Mouse (Mus musculus): Measurements from ENCODE around the gene Slc11a2. TPM values are rescaled to one million over a fixed set of nuclear protein-coding genes. Genes with fewer than 3 reads are reported as not detected.

Slc11a2 gene
- total and polyA plus RNA-seq, 2 experiments from 2014 or later, result 17.6 to 36.8 TPM

GRCm38 (mm10) chr15:100465432-100465831 is 40.6 kb upstream of the Slc11a2 start:
- H3K9ac ChIP-seq, result no peak overlapping the region
- H3K36me3 ChIP-seq (ENCODE audit: insufficient read depth), result no peaks in the 10 kb centered on the region; the same call in 1 of the 2 replicates
- DNase-seq (no peak), ATAC-seq (no peak)
- WGBS, result 77% methylated on average over 2 of the region's 2 CpGs
- H3K9me3 ChIP-seq (ENCODE audit: low read length), result no peaks in the 10 kb centered on the region
- H3K4me2 ChIP-seq (ENCODE audit: low read depth), result no peak overlapping the region
- H3K27me3 ChIP-seq (ENCODE audit: insufficient read depth, low read length), result no peaks in the 10 kb centered on the region
- TF ChIP-seq CTCF (IDR thresholded peaks at IDR 0.05; ENCODE audit: low read depth), result 0 out of 2 replicates have a peak, but pooled peaks have one; percentile 23
- H3K4me1 ChIP-seq (ENCODE audit: insufficient read depth), result peaks cover 12% of the 10 kb centered on the region; the same call in 1 of the 2 replicates
- no peak overlapping the region for H3K27ac ChIP-seq (ENCODE audit: low read depth, low read length)
- no peak overlapping the region for H3K4me3 ChIP-seq (ENCODE audit: low read depth, low read length)

- ATAC-seq (peak; percentile 63), DNase-seq (peak; percentile 69)
- WGBS, result 29% methylated on average over 6 of the region's 6 CpGs
- Histone ChIP-seq H3K4me3 (ENCODE audit: low read depth, low read length) (no peak overlapping the region), H3K27ac (ENCODE audit: low read depth, low read length) (no peak overlapping the region), H3K4me2 (ENCODE audit: low read depth) (no peak overlapping the region), H3K27me3 (ENCODE audit: insufficient read depth, low read length) (no peaks in the 10 kb centered on the region), H3K36me3 (ENCODE audit: insufficient read depth) (no peaks in the 10 kb centered on the region; the same call in 1 of the 2 replicates), H3K4me1 (ENCODE audit: insufficient read depth) (0 out of 2 replicates have a peak, but pooled peaks cover 3% of the 10 kb centered on the region), H3K9ac (no peak overlapping the region), H3K9me3 (ENCODE audit: low read length) (no peaks in the 10 kb centered on the region)
- peak; percentile 74 for TF ChIP-seq CTCF (IDR thresholded peaks at IDR 0.05; ENCODE audit: low read depth)
Observed at GRCm38 (mm10) chr15:100463712-100464111, 38.8 kb upstream of the Slc11a2 start.

DNA sequence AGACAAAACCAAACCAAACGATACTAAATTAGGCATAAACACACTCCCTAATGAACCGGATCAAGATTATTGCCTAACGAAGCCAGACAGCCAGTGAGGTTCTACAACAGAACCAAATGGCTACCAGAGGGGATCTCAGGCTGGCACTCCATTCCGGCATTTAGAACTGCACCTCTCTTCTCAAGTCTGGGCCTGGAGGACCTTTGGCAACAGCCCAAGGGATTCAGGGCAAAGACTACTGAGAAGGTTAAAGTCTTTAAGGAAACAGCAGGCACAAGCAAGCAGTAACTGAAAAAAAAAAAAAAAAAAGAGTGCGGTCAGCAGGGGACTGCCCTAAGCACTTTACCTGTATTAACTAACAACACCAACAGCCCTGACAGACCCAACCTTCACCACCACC is 37.2 kb upstream of the Slc11a2 start:
- Histone ChIP-seq H3K4me2 (ENCODE audit: low read depth) (no peak overlapping the region), H3K27ac (ENCODE audit: low read depth, low read length) (no peak overlapping the region), H3K9me3 (ENCODE audit: low read length) (no peaks in the 10 kb centered on the region), H3K4me1 (ENCODE audit: insufficient read depth) (no peaks in the 10 kb centered on the region), H3K36me3 (ENCODE audit: insufficient read depth) (no peaks in the 10 kb centered on the region), H3K9ac (no peak overlapping the region), H3K4me3 (ENCODE audit: low read depth, low read length) (no peak overlapping the region), H3K27me3 (ENCODE audit: insufficient read depth, low read length) (no peaks in the 10 kb centered on the region)
- TF ChIP-seq CTCF (IDR thresholded peaks at IDR 0.05; ENCODE audit: low read depth), result no peak
- no peak for ATAC-seq
- WGBS, result 56% methylated on average over 5 of the region's 5 CpGs
- no peak for DNase-seq

GRCm38 (mm10) chr15:100461646-100462045 is 36.8 kb upstream of the Slc11a2 start:
- no peak overlapping the region for H3K9ac ChIP-seq
- no peaks in the 10 kb centered on the region for H3K4me1 ChIP-seq (ENCODE audit: insufficient read depth)
- H3K9me3 ChIP-seq (ENCODE audit: low read length), result no peaks in the 10 kb centered on the region
- no peak for DNase-seq
- H3K27ac ChIP-seq (ENCODE audit: low read depth, low read length), result no peak overlapping the region
- 67% methylated on average over 9 of the region's 9 CpGs for WGBS
- H3K36me3 ChIP-seq (ENCODE audit: insufficient read depth), result no peaks in the 10 kb centered on the region
- no peak overlapping the region for H3K4me3 ChIP-seq (ENCODE audit: low read depth, low read length)
- no peak for ATAC-seq
- TF ChIP-seq CTCF (IDR thresholded peaks at IDR 0.05; ENCODE audit: low read depth), result no peak
- no peaks in the 10 kb centered on the region for H3K27me3 ChIP-seq (ENCODE audit: insufficient read depth, low read length)
- no peak overlapping the region for H3K4me2 ChIP-seq (ENCODE audit: low read depth)

- no peak for TF ChIP-seq CTCF (IDR thresholded peaks at IDR 0.05; ENCODE audit: low read depth)
- H3K4me3 ChIP-seq (ENCODE audit: low read depth, low read length), result no peak overlapping the region
- H3K4me2 ChIP-seq (ENCODE audit: low read depth), result no peak overlapping the region
- H3K27me3 ChIP-seq (ENCODE audit: insufficient read depth, low read length), result no peaks in the 10 kb centered on the region
- WGBS, result 14% methylated on average over 12 of the region's 12 CpGs
- DNase-seq, result no peak
- H3K9me3 ChIP-seq (ENCODE audit: low read length), result no peaks in the 10 kb centered on the region
- ATAC-seq, result no peak
- H3K27ac ChIP-seq (ENCODE audit: low read depth, low read length), result no peak overlapping the region
- H3K36me3 ChIP-seq (ENCODE audit: insufficient read depth), result no peaks in the 10 kb centered on the region
- H3K9ac ChIP-seq, result no peak overlapping the region
- no peaks in the 10 kb centered on the region for H3K4me1 ChIP-seq (ENCODE audit: insufficient read depth)
Observed at GRCm38 (mm10) chr15:100460942-100461341, 36.1 kb upstream of the Slc11a2 start.

DNA sequence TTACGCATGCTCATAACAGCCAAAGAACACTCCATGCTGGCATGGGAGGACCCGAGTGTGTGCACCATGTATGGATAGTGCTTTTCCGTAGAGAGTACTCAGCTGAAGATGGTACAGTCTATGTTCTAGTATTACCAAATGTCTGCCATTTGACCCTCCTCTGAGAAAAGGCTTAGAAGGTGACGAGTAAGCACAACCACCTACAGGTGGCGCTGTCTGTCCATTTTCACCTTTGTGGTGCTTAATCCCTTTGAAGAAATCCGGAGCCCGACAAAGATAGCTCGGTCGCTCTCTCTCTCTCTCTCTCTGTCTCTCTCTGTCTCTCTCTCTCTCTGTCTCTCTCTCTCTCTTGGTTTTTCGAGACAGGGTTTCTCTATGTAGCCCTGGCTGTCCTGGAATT is 33.2 kb upstream of the Slc11a2 start:
- no peaks in the 10 kb centered on the region for H3K4me1 ChIP-seq (ENCODE audit: insufficient read depth)
- H3K4me2 ChIP-seq (ENCODE audit: low read depth), result no peak overlapping the region
- no peak overlapping the region for H3K4me3 ChIP-seq (ENCODE audit: low read depth, low read length)
- DNase-seq, result peak; percentile 74
- H3K9ac ChIP-seq, result no peak overlapping the region
- H3K36me3 ChIP-seq (ENCODE audit: insufficient read depth), result no peaks in the 10 kb centered on the region
- H3K27me3 ChIP-seq (ENCODE audit: insufficient read depth, low read length), result no peaks in the 10 kb centered on the region
- H3K9me3 ChIP-seq (ENCODE audit: low read length), result no peaks in the 10 kb centered on the region
- peak; percentile 69 for TF ChIP-seq CTCF (IDR thresholded peaks at IDR 0.05; ENCODE audit: low read depth)
- 38% methylated on average over 10 of the region's 10 CpGs for WGBS
- no peak for ATAC-seq
- H3K27ac ChIP-seq (ENCODE audit: low read depth, low read length), result no peak overlapping the region

DNA sequence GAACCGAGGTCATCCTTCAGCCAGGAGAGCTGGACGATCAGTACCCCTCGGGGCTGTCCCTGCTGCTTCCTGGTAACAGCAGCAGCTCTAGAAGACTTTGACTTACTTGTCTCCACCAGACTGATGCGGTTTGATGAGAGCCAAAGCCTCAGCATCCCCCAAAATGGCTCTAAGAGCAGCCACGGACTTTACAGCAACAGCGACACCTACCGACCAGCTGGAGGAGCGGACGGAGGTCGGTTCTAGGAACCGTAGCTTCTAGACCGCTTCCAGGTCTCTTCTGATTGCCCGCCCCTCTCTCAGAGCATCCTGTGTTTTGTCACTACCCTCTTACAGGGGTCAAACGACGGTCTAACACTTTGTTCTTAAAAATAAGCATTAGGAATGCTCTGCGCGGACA is 32.5 kb upstream of the Slc11a2 start:
- H3K4me3 ChIP-seq (ENCODE audit: low read depth, low read length), result no peak overlapping the region
- H3K4me1 ChIP-seq (ENCODE audit: insufficient read depth), result no peaks in the 10 kb centered on the region
- ATAC-seq (peak; percentile 92), DNase-seq (peak; percentile 89)
- no peaks in the 10 kb centered on the region for H3K27me3 ChIP-seq (ENCODE audit: insufficient read depth, low read length)
- no peak overlapping the region for H3K27ac ChIP-seq (ENCODE audit: low read depth, low read length)
- no peak overlapping the region for H3K4me2 ChIP-seq (ENCODE audit: low read depth)
- no peaks in the 10 kb centered on the region for H3K9me3 ChIP-seq (ENCODE audit: low read length)
- WGBS, result 10% methylated on average over 17 of the region's 17 CpGs
- TF ChIP-seq CTCF (IDR thresholded peaks at IDR 0.05; ENCODE audit: low read depth), result peak; percentile 95
- H3K36me3 ChIP-seq (ENCODE audit: insufficient read depth), result no peaks in the 10 kb centered on the region
- H3K9ac ChIP-seq, result no peak overlapping the region
